Mouse (Mus musculus): ENCODE data around the gene Bad.

- TF ChIP-seq POLR2A (IDR thresholded peaks at IDR 0.05; ENCODE audit: low read depth, low read length), result no peak
- TF ChIP-seq CTCF (IDR thresholded peaks at IDR 0.05; ENCODE audit: extremely low read depth, insufficient read depth, insufficient read length, insufficient replicate concordance), result 0 out of 2 replicates have a peak, but pooled peaks have one; percentile 20
Measured at GRCm38 (mm10) chr19:6975537-6976521, 34.2 kb downstream of the Bad start, which contains the start of gene Plcb3.
